ENCODE assay signal across 8 mouse cellular contexts in genomic region chrX:168672425-168672824, GRCm38 (mm10). TPM values are rescaled to one million over a fixed set of nuclear protein-coding genes. Genes with fewer than 3 reads are reported as not detected.
DNase-seq lines count a peak whose midpoint lies in the region; ATAC-seq and TF ChIP-seq lines count a peak whose summit lies in the region.

No protein-coding gene starts in this region.

- peak overlapping the region; percentile 53 for H3K4me3 ChIP-seq in intestine, embryonic 14.5 days (ENCODE audit: low read depth, low read length)
- H3K4me3 ChIP-seq in midbrain, embryonic 11.5 days (ENCODE audit: low read depth, low read length): peak overlapping the region; percentile 46
- H3K4me3 ChIP-seq in small intestine, adult 2 months (ENCODE audit: low read depth, low read length): peak overlapping the region; percentile 98

- DNase-seq in layer of hippocampus, adult 11-12 months (ENCODE audit: low spot score): peak; percentile 69
- no peak for DNase-seq in layer of hippocampus, postnatal 25 days (ENCODE audit: extremely low spot score in 1 of 2, low spot score in 1 of 2)
- DNase-seq in embryo, embryonic 10.5 days (ENCODE audit: low spot score): peak; percentile 84
- peak; percentile 73 for DNase-seq in gastrocnemius, postnatal 25 days
- DNase-seq in intestine, embryonic 14.5 days (ENCODE audit: low spot score): peak; percentile 53
- peak; percentile 45 for DNase-seq in left cerebral cortex, postnatal 4 days
- DNase-seq in midbrain, embryonic 11.5 days (ENCODE audit: low spot score, missing footprints): peak; percentile 86

- no peaks in the 10 kb centered on the region for H3K9me3 ChIP-seq in intestine, embryonic 14.5 days (ENCODE audit: control insufficient read depth, low read length)
- no peaks in the 10 kb centered on the region for H3K9me3 ChIP-seq in midbrain, embryonic 11.5 days (ENCODE audit: control insufficient read depth, low read length)

- no peak for TF ChIP-seq CTCF in small intestine, adult 2 months (IDR thresholded peaks at IDR 0.05; ENCODE audit: extremely low read depth, insufficient read length, insufficient replicate concordance, low read depth, low read length)

- ATAC-seq in intestine, embryonic 14.5 days (replicated peaks; ENCODE audit: low FRiP score, low TSS enrichment, low read depth): peak; percentile 62
- peak; percentile 65 for ATAC-seq in midbrain, embryonic 11.5 days (ENCODE audit: low FRiP score)

- peaks cover 3% of the 10 kb centered on the region; the same call in 1 of the 2 replicates for H3K27me3 ChIP-seq in intestine, embryonic 14.5 days (replicated peaks; ENCODE audit: control insufficient read depth, insufficient read depth, low read length)
- H3K27me3 ChIP-seq in midbrain, embryonic 11.5 days (ENCODE audit: control insufficient read depth, insufficient read depth, low read length): no peaks in the 10 kb centered on the region; the same call in 1 of the 2 replicates
- no peaks in the 10 kb centered on the region for H3K27me3 ChIP-seq in small intestine, adult 2 months (ENCODE audit: control insufficient read depth, insufficient read depth, low read length)

- 11% methylated on average over 9 of the region's 9 CpGs for WGBS in intestine, embryonic 14.5 days
- WGBS in midbrain, embryonic 11.5 days: 20% methylated on average over 9 of the region's 9 CpGs
- WGBS in small intestine, adult 2 months: 14% methylated on average over 9 of the region's 9 CpGs

- peaks cover 24% of the 10 kb centered on the region; the same call in 1 of the 2 replicates for H3K36me3 ChIP-seq in intestine, embryonic 14.5 days (ENCODE audit: control insufficient read depth, insufficient read depth, low read length)
- no peaks in the 10 kb centered on the region for H3K36me3 ChIP-seq in midbrain, embryonic 11.5 days (ENCODE audit: control insufficient read depth, insufficient read depth, low read length)
- H3K36me3 ChIP-seq in small intestine, adult 2 months (ENCODE audit: control insufficient read depth, insufficient read depth, low read length): peaks cover 14% of the 10 kb centered on the region; the same call in 1 of the 2 replicates

- intact Hi-C loops in left cerebral cortex, postnatal 4 days (cut with DNase I): loop anchor here (10.0 kb wide), 1 partner anchor 622 kb away; no protein-coding TSS in a partner anchor

- no peaks in the 10 kb centered on the region for H3K4me1 ChIP-seq in intestine, embryonic 14.5 days (replicated peaks; ENCODE audit: control insufficient read depth, insufficient read depth, low read length)
- H3K4me1 ChIP-seq in midbrain, embryonic 11.5 days (ENCODE audit: control insufficient read depth, insufficient read depth, low read length): no peaks in the 10 kb centered on the region
- no peaks in the 10 kb centered on the region for H3K4me1 ChIP-seq in small intestine, adult 2 months (ENCODE audit: control insufficient read depth, insufficient read depth, insufficient read length, low read length)

- H3K9ac ChIP-seq in intestine, embryonic 14.5 days (ENCODE audit: low read length): peak overlapping the region; percentile 38
- peak overlapping the region; percentile 68; the same call in 1 of the 2 replicates for H3K9ac ChIP-seq in midbrain, embryonic 11.5 days (ENCODE audit: low read length)

- H3K27ac ChIP-seq in intestine, embryonic 14.5 days (ENCODE audit: low read depth): peak overlapping the region; percentile 91; the same call in 1 of the 2 replicates
- no peak overlapping the region for H3K27ac ChIP-seq in midbrain, embryonic 11.5 days (ENCODE audit: low read depth, low read length)
- peak overlapping the region; percentile 100 for H3K27ac ChIP-seq in small intestine, adult 2 months (ENCODE audit: insufficient read depth, low read depth, low read length)

- H3K4me2 ChIP-seq in intestine, embryonic 14.5 days (ENCODE audit: low read length): peak overlapping the region; percentile 71
- peak overlapping the region; percentile 59 for H3K4me2 ChIP-seq in midbrain, embryonic 11.5 days

- TF ChIP-seq POLR2A in small intestine, adult 2 months (IDR thresholded peaks at IDR 0.05; ENCODE audit: low read depth, low read length): no peak

RNA-seq across cellular contexts. Expression of gene Msl3, which starts 1.3 kb away (rescaled TPM):
- total RNA-seq in layer of hippocampus, postnatal 25 days (2021): 10 to 100 TPM; 21.2 to 22.9 TPM
- 10 to 100 TPM; 41.8 to 42.4 TPM for total RNA-seq in gastrocnemius, postnatal 25 days (2021)
- polyA plus RNA-seq in intestine, embryonic 14.5 days (2014; fragmentation: Nextera tagmentation; extraction: Ambion mirVana): 38.0 and 45.8 TPM in 2 replicates
- 10 to 100 TPM; 20.8 to 23.9 TPM for total RNA-seq in left cerebral cortex, postnatal 4 days (2021)
- polyA plus RNA-seq in midbrain, embryonic 11.5 days (2014; fragmentation: Nextera tagmentation; extraction: Ambion mirVana): 35.7 and 40.7 TPM in 2 replicates
- polyA plus RNA-seq in small intestine, adult 2 months (2012; rRNA removed): 4.5 and 6.7 TPM in 2 replicates

Comparison
In these comparisons a context has a peak if more than half of its experiments do, and no peak if none do; other contexts are left out.
1. DNase-seq: peak in layer of hippocampus, adult 11-12 months (single experiment), embryo, embryonic 10.5 days (single experiment), gastrocnemius, postnatal 25 days (single experiment), intestine, embryonic 14.5 days (single experiment), left cerebral cortex, postnatal 4 days (single experiment) and midbrain, embryonic 11.5 days (single experiment); none in layer of hippocampus, postnatal 25 days (0 of 2).
2. H3K4me3 ChIP-seq: peak in every context shown above with its lines; median percentile 98 in small intestine, adult 2 months; 53 in intestine, embryonic 14.5 days; 46 in midbrain, embryonic 11.5 days.